Mouse (Mus musculus): ENCODE results near the gene Agxt2. TPM values are rescaled to one million over a fixed set of nuclear protein-coding genes. Genes with fewer than 3 reads are reported as not detected.

Agxt2 gene
- polyA plus RNA-seq (2014; fragmentation: Nextera tagmentation; extraction: Ambion mirVana), result not detected in 2 replicates

DNA sequence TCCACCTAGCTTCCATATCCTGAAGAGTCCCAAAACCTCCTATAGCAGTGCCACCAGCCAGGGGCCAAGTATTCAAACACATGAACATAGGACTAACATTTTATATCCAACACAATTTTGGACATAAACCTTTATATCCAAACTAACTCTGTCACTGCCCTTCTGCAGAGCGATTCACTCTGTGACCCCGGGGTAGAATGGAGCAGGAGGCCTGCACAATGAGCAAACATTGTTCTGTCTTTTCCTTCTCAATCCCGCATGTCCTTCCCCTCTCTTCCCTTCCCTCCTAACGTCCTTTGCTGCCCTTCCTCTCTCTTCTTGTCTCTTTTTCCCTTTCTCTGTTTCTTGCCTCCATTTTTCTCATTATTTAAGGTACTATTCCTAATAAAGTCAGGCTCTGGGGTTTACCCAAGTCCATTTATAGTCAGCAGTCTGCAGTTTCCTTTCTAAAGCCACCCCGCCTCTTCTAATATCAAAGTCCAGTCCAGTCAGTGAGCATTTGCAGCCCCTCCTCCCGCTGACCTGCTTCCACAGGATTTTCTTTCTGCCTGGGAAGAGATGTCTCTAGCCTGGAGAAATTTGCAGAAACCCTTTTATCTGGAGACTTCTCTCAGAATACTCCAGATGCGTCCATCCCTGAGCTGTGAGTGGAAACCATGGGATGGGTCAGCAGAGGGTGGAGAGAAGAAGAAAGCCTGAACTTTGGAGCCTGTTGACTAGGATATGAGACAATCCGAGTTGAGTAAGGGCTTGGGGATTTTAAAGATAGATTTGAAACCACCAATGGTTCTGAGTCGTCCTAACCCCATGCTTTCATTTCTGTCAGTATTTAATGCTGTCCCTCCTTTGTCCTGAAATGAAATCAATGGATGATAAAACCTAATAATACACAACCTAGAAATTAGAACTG, at the start of gene Agxt2:
Agxt2 (plus strand) TSS at position 494 of the 910 bp plus-strand sequence.
- 80% methylated on average over 9 of the region's 9 CpGs for WGBS
- ATAC-seq (ENCODE audit: low FRiP score) (no peak), DNase-seq (ENCODE audit: low spot score) (no peak)
- no peak within 1 kb of the TSS for H3K27ac ChIP-seq
- H3K27me3 ChIP-seq (ENCODE audit: control insufficient read depth, insufficient read depth, low read length), result no peaks in the 10 kb centered on the region
- no peak within 1 kb of the TSS for H3K9ac ChIP-seq
- H3K9me3 ChIP-seq (ENCODE audit: control insufficient read depth, low read length), result no peaks in the 10 kb centered on the region
- no peak within 1 kb of the TSS for H3K4me3 ChIP-seq (replicated peaks; ENCODE audit: low read length)
- no peaks in the 10 kb centered on the region for H3K36me3 ChIP-seq (replicated peaks; ENCODE audit: control insufficient read depth, insufficient read depth)
- H3K4me1 ChIP-seq (replicated peaks; ENCODE audit: control insufficient read depth, insufficient read depth, low read length), result no peaks in the 10 kb centered on the region
- H3K4me2 ChIP-seq (replicated peaks), result no peak within 1 kb of the TSS

GRCm38 (mm10) chr15:10311826-10312225, 46.5 kb upstream of the Agxt2 start:
- Histone ChIP-seq H3K27ac (no peak overlapping the region), H3K36me3 (replicated peaks; ENCODE audit: control insufficient read depth, insufficient read depth) (no peaks in the 10 kb centered on the region), H3K27me3 (ENCODE audit: control insufficient read depth, insufficient read depth, low read length) (no peaks in the 10 kb centered on the region), H3K4me1 (replicated peaks; ENCODE audit: control insufficient read depth, insufficient read depth, low read length) (no peaks in the 10 kb centered on the region), H3K9me3 (ENCODE audit: control insufficient read depth, low read length) (no peaks in the 10 kb centered on the region), H3K4me3 (replicated peaks; ENCODE audit: low read length) (no peak overlapping the region), H3K4me2 (replicated peaks) (no peak overlapping the region), H3K9ac (no peak overlapping the region)
- no peak for DNase-seq (ENCODE audit: low spot score)
- 86% methylated on average over 5 of the region's 5 CpGs for WGBS
- no peak for ATAC-seq (ENCODE audit: low FRiP score)

DNA sequence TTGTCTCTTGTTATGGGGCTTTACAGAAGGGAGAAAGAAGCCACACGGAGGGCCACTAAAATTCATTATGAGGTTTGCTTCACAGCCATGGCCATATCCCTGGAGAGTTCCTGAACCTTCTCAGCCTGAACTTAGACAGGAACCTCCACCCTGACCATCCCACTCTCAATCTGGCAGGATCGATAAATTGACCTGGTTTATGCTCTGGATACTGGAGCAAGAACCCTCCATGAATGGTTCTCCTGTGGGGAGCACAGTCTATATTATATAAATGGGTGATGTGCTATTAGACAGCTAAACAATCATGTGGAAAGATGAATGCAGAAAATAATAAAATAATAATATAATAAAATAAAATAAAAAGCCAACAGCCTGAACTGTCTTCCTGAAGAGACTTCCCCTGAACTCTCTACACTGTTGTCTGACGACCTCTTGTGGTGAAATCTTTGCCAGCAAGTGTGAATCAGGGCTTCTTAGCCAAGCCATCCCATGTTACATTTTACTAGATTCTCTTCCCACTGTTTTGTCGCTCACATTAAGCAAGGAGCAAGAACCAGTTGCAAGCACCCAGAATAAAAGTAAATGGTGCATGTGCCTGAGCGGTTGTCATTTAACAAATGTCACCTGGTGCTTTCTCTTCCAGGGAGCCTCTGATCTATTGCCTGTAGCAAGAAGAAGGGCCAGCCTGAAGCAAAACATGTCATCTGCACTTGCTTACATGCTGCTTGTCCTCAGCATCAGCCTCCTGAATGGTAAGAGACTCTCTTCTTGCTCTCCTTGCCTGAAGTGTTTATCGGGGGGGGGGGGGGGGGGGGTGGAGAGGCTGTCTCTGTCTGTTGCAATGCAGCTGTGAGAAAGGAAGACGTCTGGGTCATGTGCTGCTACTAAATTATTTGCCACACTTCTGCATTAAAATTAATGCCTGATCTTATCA, 44.5 kb upstream of the Agxt2 start:
- Histone ChIP-seq H3K4me3 (replicated peaks; ENCODE audit: low read length) (no peak overlapping the region), H3K9ac (no peak overlapping the region), H3K36me3 (replicated peaks; ENCODE audit: control insufficient read depth, insufficient read depth) (no peaks in the 10 kb centered on the region), H3K4me2 (replicated peaks) (no peak overlapping the region), H3K27me3 (ENCODE audit: control insufficient read depth, insufficient read depth, low read length) (no peaks in the 10 kb centered on the region), H3K4me1 (replicated peaks; ENCODE audit: control insufficient read depth, insufficient read depth, low read length) (no peaks in the 10 kb centered on the region), H3K27ac (no peak overlapping the region), H3K9me3 (ENCODE audit: control insufficient read depth, low read length) (no peaks in the 10 kb centered on the region)
- peak; percentile 69; the same call in 1 of the 2 replicates for ATAC-seq (ENCODE audit: low FRiP score)
- WGBS, result 57% methylated on average over 6 of the region's 7 CpGs
- peak; percentile 81 for DNase-seq (ENCODE audit: low spot score)

DNA sequence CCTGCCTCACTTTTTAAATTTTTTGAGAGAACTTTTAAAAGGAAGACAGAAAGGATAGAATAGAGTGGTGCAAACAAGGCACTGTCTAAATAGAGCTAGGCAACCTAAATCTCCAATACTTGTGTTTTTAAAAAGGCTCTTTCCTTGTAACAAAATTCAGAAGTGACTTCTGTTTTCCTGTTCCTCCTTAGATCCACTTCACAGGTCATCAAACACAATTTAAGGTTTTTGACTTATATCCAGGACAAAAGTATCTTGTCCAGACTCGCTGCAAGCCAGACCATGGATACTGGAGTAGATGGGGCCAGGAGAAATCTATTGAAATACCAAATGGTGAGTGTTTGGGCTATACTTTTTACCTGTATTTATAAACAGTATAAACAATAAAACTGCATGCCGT, 33.3 kb upstream of the Agxt2 start, which contains the start of gene Gm21973:
Gm21973 (plus strand) TSS at position 301 of the 400 bp plus-strand sequence.
- H3K4me1 ChIP-seq (replicated peaks; ENCODE audit: control insufficient read depth, insufficient read depth, low read length), result no peaks in the 10 kb centered on the region
- H3K27ac ChIP-seq, result no peak within 1 kb of the TSS
- no peak within 1 kb of the TSS for H3K4me3 ChIP-seq (replicated peaks; ENCODE audit: low read length)
- no peaks in the 10 kb centered on the region for H3K27me3 ChIP-seq (ENCODE audit: control insufficient read depth, insufficient read depth, low read length)
- H3K4me2 ChIP-seq (replicated peaks), result no peak within 1 kb of the TSS
- DNase-seq (ENCODE audit: low spot score) (no peak), ATAC-seq (ENCODE audit: low FRiP score) (no peak)
- no peaks in the 10 kb centered on the region for H3K36me3 ChIP-seq (replicated peaks; ENCODE audit: control insufficient read depth, insufficient read depth)
- 91% methylated on average over 2 of the region's 2 CpGs for WGBS
- H3K9ac ChIP-seq, result no peak within 1 kb of the TSS
- H3K9me3 ChIP-seq (ENCODE audit: control insufficient read depth, low read length), result no peaks in the 10 kb centered on the region

DNA sequence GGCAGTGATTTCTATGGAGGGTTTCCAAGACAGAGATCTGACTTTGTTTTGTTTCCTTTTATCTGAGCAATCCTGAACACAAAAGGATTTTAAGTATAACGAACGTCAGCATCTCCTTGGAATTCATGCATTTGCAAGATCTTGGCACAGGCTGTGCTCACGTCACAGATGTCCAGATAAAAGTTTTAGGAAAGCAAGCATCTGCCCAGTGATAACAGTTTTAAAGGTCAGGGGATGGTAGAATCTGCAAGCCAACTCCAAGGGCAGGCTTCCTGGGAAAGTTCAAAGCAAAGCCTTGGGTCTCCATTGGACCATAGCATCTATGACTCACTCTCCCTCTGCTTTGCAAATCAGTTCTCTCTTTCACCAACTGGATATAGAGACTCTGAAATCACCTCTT, 27.7 kb upstream of the Agxt2 start:
- no peaks in the 10 kb centered on the region for H3K36me3 ChIP-seq (replicated peaks; ENCODE audit: control insufficient read depth, insufficient read depth)
- H3K4me1 ChIP-seq (replicated peaks; ENCODE audit: control insufficient read depth, insufficient read depth, low read length), result no peaks in the 10 kb centered on the region
- H3K27ac ChIP-seq, result no peak overlapping the region
- ATAC-seq (ENCODE audit: low FRiP score) (no peak), DNase-seq (ENCODE audit: low spot score) (no peak)
- no peak overlapping the region for H3K4me2 ChIP-seq (replicated peaks)
- no peak overlapping the region for H3K9ac ChIP-seq
- WGBS, result 86% methylated on average over 3 of the region's 3 CpGs
- no peaks in the 10 kb centered on the region for H3K9me3 ChIP-seq (ENCODE audit: control insufficient read depth, low read length)
- no peaks in the 10 kb centered on the region for H3K27me3 ChIP-seq (ENCODE audit: control insufficient read depth, insufficient read depth, low read length)
- no peak overlapping the region for H3K4me3 ChIP-seq (replicated peaks; ENCODE audit: low read length)

GRCm38 (mm10) chr15:10332566-10332965, 25.8 kb upstream of the Agxt2 start:
- no peak overlapping the region for H3K4me3 ChIP-seq (replicated peaks; ENCODE audit: low read length)
- DNase-seq (ENCODE audit: low spot score) (no peak), ATAC-seq (ENCODE audit: low FRiP score) (no peak)
- no peaks in the 10 kb centered on the region for H3K4me1 ChIP-seq (replicated peaks; ENCODE audit: control insufficient read depth, insufficient read depth, low read length)
- H3K4me2 ChIP-seq (replicated peaks), result no peak overlapping the region
- no peaks in the 10 kb centered on the region for H3K9me3 ChIP-seq (ENCODE audit: control insufficient read depth, low read length)
- H3K27ac ChIP-seq, result no peak overlapping the region
- 95% methylated on average over 1 of the region's 1 CpGs for WGBS
- no peaks in the 10 kb centered on the region for H3K36me3 ChIP-seq (replicated peaks; ENCODE audit: control insufficient read depth, insufficient read depth)
- H3K27me3 ChIP-seq (ENCODE audit: control insufficient read depth, insufficient read depth, low read length), result no peaks in the 10 kb centered on the region
- H3K9ac ChIP-seq, result no peak overlapping the region

GRCm38 (mm10) chr15:10338606-10339005, 19.7 kb upstream of the Agxt2 start:
- WGBS, result 83% methylated on average over 3 of the region's 3 CpGs
- Histone ChIP-seq H3K9me3 (ENCODE audit: control insufficient read depth, low read length) (no peaks in the 10 kb centered on the region), H3K36me3 (replicated peaks; ENCODE audit: control insufficient read depth, insufficient read depth) (no peaks in the 10 kb centered on the region), H3K27me3 (ENCODE audit: control insufficient read depth, insufficient read depth, low read length) (no peaks in the 10 kb centered on the region), H3K4me1 (replicated peaks; ENCODE audit: control insufficient read depth, insufficient read depth, low read length) (no peaks in the 10 kb centered on the region), H3K9ac (no peak overlapping the region), H3K4me2 (replicated peaks) (no peak overlapping the region), H3K27ac (no peak overlapping the region), H3K4me3 (replicated peaks; ENCODE audit: low read length) (no peak overlapping the region)
- DNase-seq (ENCODE audit: low spot score), result no peak
- no peak for ATAC-seq (ENCODE audit: low FRiP score)

GRCm38 (mm10) chr15:10347044-10347443, 11.3 kb upstream of the Agxt2 start:
- no peak overlapping the region for H3K9ac ChIP-seq
- no peaks in the 10 kb centered on the region for H3K27me3 ChIP-seq (ENCODE audit: control insufficient read depth, insufficient read depth, low read length)
- 90% methylated on average over 6 of the region's 6 CpGs for WGBS
- H3K4me3 ChIP-seq (replicated peaks; ENCODE audit: low read length), result no peak overlapping the region
- no peaks in the 10 kb centered on the region for H3K36me3 ChIP-seq (replicated peaks; ENCODE audit: control insufficient read depth, insufficient read depth)
- no peak overlapping the region for H3K4me2 ChIP-seq (replicated peaks)
- no peaks in the 10 kb centered on the region for H3K4me1 ChIP-seq (replicated peaks; ENCODE audit: control insufficient read depth, insufficient read depth, low read length)
- no peaks in the 10 kb centered on the region for H3K9me3 ChIP-seq (ENCODE audit: control insufficient read depth, low read length)
- no peak overlapping the region for H3K27ac ChIP-seq
- ATAC-seq (ENCODE audit: low FRiP score) (no peak), DNase-seq (ENCODE audit: low spot score) (no peak)

GRCm38 (mm10) chr15:10366331-10366730, 8.0 kb downstream of the Agxt2 start:
- H3K36me3 ChIP-seq (replicated peaks; ENCODE audit: control insufficient read depth, insufficient read depth), result no peaks in the 10 kb centered on the region
- ATAC-seq (ENCODE audit: low FRiP score) (no peak), DNase-seq (ENCODE audit: low spot score) (no peak)
- no peaks in the 10 kb centered on the region for H3K4me1 ChIP-seq (replicated peaks; ENCODE audit: control insufficient read depth, insufficient read depth, low read length)
- H3K27me3 ChIP-seq (ENCODE audit: control insufficient read depth, insufficient read depth, low read length), result no peaks in the 10 kb centered on the region
- H3K27ac ChIP-seq, result no peak overlapping the region
- WGBS, result 94% methylated on average over 2 of the region's 2 CpGs
- no peaks in the 10 kb centered on the region for H3K9me3 ChIP-seq (ENCODE audit: control insufficient read depth, low read length)
- no peak overlapping the region for H3K4me3 ChIP-seq (replicated peaks; ENCODE audit: low read length)
- H3K9ac ChIP-seq, result no peak overlapping the region
- no peak overlapping the region for H3K4me2 ChIP-seq (replicated peaks)

All from hindbrain, embryonic 14.5 days (tissue).